Mouse (Mus musculus) cortical plate, adult 2 months (tissue): ENCODE measurements at regions not wholly inside any gene's neighbourhood (a gene's known extent, or its start where the extent isn't known, plus 50 kb on each side); places are given as distances from the start of the nearest gene placed in this dataset.

Experiments used
- CTCF ChIP-seq: fragments of 200-500 bp; IDR thresholded peaks from 2 replicates; pipeline ENCODE4 v1.5.1; 2011; ENCODE audit warnings: mild to moderate bottlenecking, control low read depth, low read length; ENCODE audit not compliant: insufficient read depth; ENCODE audit errors: extremely low read depth
- POLR2A ChIP-seq: fragments of 200-500 bp; IDR thresholded peaks from 2 replicates; pipeline ENCODE4 v1.6.1; 2011; ENCODE audit warnings: mild to moderate bottlenecking, low read length, control low read depth; ENCODE audit not compliant: insufficient read depth; ENCODE audit errors: extremely low read depth

GRCm38 (mm10) chr15:90841471-90841870 lies 162.2 kb upstream of the Cpne8 start:
- TF ChIP-seq CTCF (peak; percentile 33; the same call in 1 of the 2 replicates), POLR2A (no peak)
